ENCODE assay signal across 7 mouse cellular contexts in genomic region chr10:39165632-39166115, GRCm38 (mm10). TPM values are rescaled to one million over a fixed set of nuclear protein-coding genes. Genes with fewer than 3 reads are reported as not detected.
DNase-seq lines count a peak whose midpoint lies in the region; ATAC-seq lines count a peak whose summit lies in the region.

No protein-coding gene starts in this region.

- H3K36me3 ChIP-seq in forebrain, embryonic 16.5 days (ENCODE audit: control insufficient read depth, insufficient read depth) = no peaks in the 10 kb centered on the region
- H3K36me3 ChIP-seq in hindbrain, embryonic 15.5 days = no peaks in the 10 kb centered on the region
- H3K36me3 ChIP-seq in liver, embryonic 12.5 days = no peaks in the 10 kb centered on the region

- peak overlapping the region; percentile 65 for H3K27ac ChIP-seq in forebrain, embryonic 16.5 days (ENCODE audit: low read length)
- peak overlapping the region; percentile 83 for H3K27ac ChIP-seq in hindbrain, embryonic 15.5 days (replicated peaks)
- no peak overlapping the region for H3K27ac ChIP-seq in liver, embryonic 12.5 days

- peaks cover 31% of the 10 kb centered on the region for H3K4me1 ChIP-seq in forebrain, embryonic 16.5 days (replicated peaks; ENCODE audit: control insufficient read depth, insufficient read depth, low read length)
- H3K4me1 ChIP-seq in hindbrain, embryonic 15.5 days (replicated peaks) = peaks cover 32% of the 10 kb centered on the region
- H3K4me1 ChIP-seq in liver, embryonic 12.5 days = peaks cover 3% of the 10 kb centered on the region

- peak; percentile 42 for DNase-seq in Muller cell, postnatal 12 days (ENCODE audit: inconsistent ontology term)
- DNase-seq in retina, embryonic 14.5 days (ENCODE audit: low spot score) = peak; percentile 61

- peak; percentile 34 for ATAC-seq in cerebellum, adult (ENCODE audit: insufficient number of reproducible peaks, low FRiP score, low TSS enrichment)
- peak; percentile 60 for ATAC-seq in forebrain, embryonic 16.5 days
- ATAC-seq in hindbrain, embryonic 15.5 days (ENCODE audit: low FRiP score, low read depth) = peak; percentile 43; the same call in 1 of the 2 replicates
- no peak for ATAC-seq in liver, embryonic 12.5 days
- no peak for ATAC-seq in megakaryocyte, adult 5-6 weeks (ENCODE audit: poor library complexity, severe bottlenecking)

- peak overlapping the region; percentile 39 for H3K4me2 ChIP-seq in forebrain, embryonic 16.5 days (ENCODE audit: low read length)
- peak overlapping the region; percentile 47 for H3K4me2 ChIP-seq in hindbrain, embryonic 15.5 days
- H3K4me2 ChIP-seq in liver, embryonic 12.5 days = peak overlapping the region; percentile 19; the same call in 1 of the 2 replicates

- no peaks in the 10 kb centered on the region for H3K27me3 ChIP-seq in forebrain, embryonic 16.5 days (replicated peaks; ENCODE audit: control insufficient read depth, insufficient read depth, low read length)
- no peaks in the 10 kb centered on the region for H3K27me3 ChIP-seq in hindbrain, embryonic 15.5 days
- H3K27me3 ChIP-seq in liver, embryonic 12.5 days (replicated peaks) = peaks cover 55% of the 10 kb centered on the region

- H3K9ac ChIP-seq in forebrain, embryonic 16.5 days (replicated peaks; ENCODE audit: low read depth, low read length) = peak overlapping the region; percentile 42; the same call in 1 of the 2 replicates
- H3K9ac ChIP-seq in hindbrain, embryonic 15.5 days = 0 out of 2 replicates have a peak overlapping the region, but pooled peaks have one; percentile 18
- no peak overlapping the region for H3K9ac ChIP-seq in liver, embryonic 12.5 days

- WGBS in forebrain, embryonic 16.5 days = 7% methylated on average over 11 of the region's 11 CpGs
- 11% methylated on average over 11 of the region's 11 CpGs for WGBS in hindbrain, embryonic 15.5 days
- 29% methylated on average over 11 of the region's 11 CpGs for WGBS in liver, embryonic 12.5 days (ENCODE audit: insufficient replicate concordance)

- no peaks in the 10 kb centered on the region for H3K9me3 ChIP-seq in forebrain, embryonic 16.5 days (ENCODE audit: control insufficient read depth, low read length)
- H3K9me3 ChIP-seq in hindbrain, embryonic 15.5 days = no peaks in the 10 kb centered on the region
- no peaks in the 10 kb centered on the region for H3K9me3 ChIP-seq in liver, embryonic 12.5 days (replicated peaks)

- peak overlapping the region; percentile 37 for H3K4me3 ChIP-seq in forebrain, embryonic 16.5 days (replicated peaks; ENCODE audit: low read length)
- peak overlapping the region; percentile 33 for H3K4me3 ChIP-seq in hindbrain, embryonic 15.5 days
- no peak overlapping the region for H3K4me3 ChIP-seq in liver, embryonic 12.5 days

RNA-seq across cellular contexts. Expression of gene Ccn6, which starts 2.1 kb away (rescaled TPM):
- 0.38 and 0.67 TPM in 2 replicates for polyA plus RNA-seq in forebrain, embryonic 16.5 days (2015; fragmentation: Nextera tagmentation; extraction: Ambion mirVana)
- polyA plus RNA-seq in hindbrain, embryonic 15.5 days (2015; fragmentation: Nextera tagmentation; extraction: Ambion mirVana) = 0.36 and 0.43 TPM in 2 replicates
- not detected in 2 replicates for polyA plus RNA-seq in liver, embryonic 12.5 days (2016; fragmentation: Nextera tagmentation; extraction: Ambion mirVana)
- total RNA-seq in megakaryocyte, adult 5-6 weeks (2015) = not detected in 2 replicates
- total RNA-seq in megakaryocyte, adult 5-6 weeks (2017) = not detected in 2 replicates

RNA-seq across cellular contexts. Expression of gene Tube1, which starts 31.9 kb away (rescaled TPM):
- 11.7 and 12.6 TPM in 2 replicates for polyA plus RNA-seq in forebrain, embryonic 16.5 days (2015; fragmentation: Nextera tagmentation; extraction: Ambion mirVana)
- polyA plus RNA-seq in hindbrain, embryonic 15.5 days (2015; fragmentation: Nextera tagmentation; extraction: Ambion mirVana) = 6.6 and 8.6 TPM in 2 replicates
- polyA plus RNA-seq in liver, embryonic 12.5 days (2016; fragmentation: Nextera tagmentation; extraction: Ambion mirVana) = 8.6 and 9.0 TPM in 2 replicates
- total RNA-seq in megakaryocyte, adult 5-6 weeks (2015) = 10.5 and 12.4 TPM in 2 replicates
- 9.8 and 13.9 TPM in 2 replicates for total RNA-seq in megakaryocyte, adult 5-6 weeks (2017)

RNA-seq across cellular contexts. Expression of gene Fam229b, which starts 32.0 kb away (rescaled TPM):
- polyA plus RNA-seq in forebrain, embryonic 16.5 days (2015; fragmentation: Nextera tagmentation; extraction: Ambion mirVana) = 27.8 and 28.6 TPM in 2 replicates
- polyA plus RNA-seq in hindbrain, embryonic 15.5 days (2015; fragmentation: Nextera tagmentation; extraction: Ambion mirVana) = 28.0 and 33.6 TPM in 2 replicates
- 1.6 and 1.9 TPM in 2 replicates for polyA plus RNA-seq in liver, embryonic 12.5 days (2016; fragmentation: Nextera tagmentation; extraction: Ambion mirVana)
- total RNA-seq in megakaryocyte, adult 5-6 weeks (2015) = 0.57 and 1.9 TPM in 2 replicates
- not detected in 2 replicates for total RNA-seq in megakaryocyte, adult 5-6 weeks (2017)

Comparison
In these comparisons a context has a peak if more than half of its experiments do, and no peak if none do; other contexts are left out.
1. ATAC-seq: peak in cerebellum, adult (single experiment), forebrain, embryonic 16.5 days (single experiment) and hindbrain, embryonic 15.5 days (single experiment); none in liver, embryonic 12.5 days (single experiment) and megakaryocyte, adult 5-6 weeks (single experiment).
2. Peak in every context shown above with its lines, with median percentiles within 50 percentile points of each other: H3K4me2 ChIP-seq.